Mouse (Mus musculus): Measurements from ENCODE around the gene Tmod4. TPM values are rescaled to one million over a fixed set of nuclear protein-coding genes. Genes with fewer than 3 reads are reported as not detected.

Gene Tmod4
- polyA plus RNA-seq, 1 experiment = 2.5 TPM

- Histone ChIP-seq H3K4me3 (no peak overlapping the region), H3K27me3 (ENCODE audit: control insufficient read depth, insufficient read depth, insufficient read length) (no peaks in the 10 kb centered on the region), H3K36me3 (ENCODE audit: control insufficient read depth, insufficient read depth) (no peaks in the 10 kb centered on the region), H3K4me2 (ENCODE audit: low read depth) (no peak overlapping the region), H3ac (ENCODE audit: control insufficient read depth, insufficient read length) (no peak overlapping the region), H3K79me2 (ENCODE audit: control insufficient read depth, insufficient read depth) (no peaks in the 10 kb centered on the region)
- TF ChIP-seq MAX (IDR thresholded peaks at IDR 0.05; ENCODE audit: low read depth) = no peak
- TF ChIP-seq CEBPB (IDR thresholded peaks at IDR 0.05; ENCODE audit: insufficient read depth, poor library complexity, severe bottlenecking) = no peak
- TF ChIP-seq MYOG (IDR thresholded peaks at IDR 0.05; ENCODE audit: control insufficient read depth in 1 of 3, insufficient read depth in 1 of 3, insufficient read length in 2 of 3, low read depth in 2 of 3) = no peak
- no peak for TF ChIP-seq POLR2A (IDR thresholded peaks at IDR 0.05; ENCODE audit: insufficient read length, low read depth)
- no peak for TF ChIP-seq USF1 (IDR thresholded peaks at IDR 0.05; ENCODE audit: low read depth)
- no peak for TF ChIP-seq TCF12 (IDR thresholded peaks at IDR 0.05; ENCODE audit: insufficient read depth, poor library complexity, severe bottlenecking)
- no peak for TF ChIP-seq MYOD1 (IDR thresholded peaks at IDR 0.05; ENCODE audit: control insufficient read depth in 1 of 3, insufficient read length in 2 of 3, low read depth in 2 of 3)
- TF ChIP-seq E2F4 (IDR thresholded peaks at IDR 0.05; ENCODE audit: insufficient read depth) = no peak
- TF ChIP-seq TCF3 (IDR thresholded peaks at IDR 0.05; ENCODE audit: insufficient read length, low read depth) = no peak
- TF ChIP-seq SRF (IDR thresholded peaks at IDR 0.05; ENCODE audit: control insufficient read depth, insufficient read length, low read depth) = no peak
- TF ChIP-seq POLR2AphosphoS2 (IDR thresholded peaks at IDR 0.05; ENCODE audit: insufficient read length, low read depth) = no peak
These were observed 45.7 kb downstream of the Tmod4 start for GRCm38 (mm10) chr3:95169996-95170395.

DNA sequence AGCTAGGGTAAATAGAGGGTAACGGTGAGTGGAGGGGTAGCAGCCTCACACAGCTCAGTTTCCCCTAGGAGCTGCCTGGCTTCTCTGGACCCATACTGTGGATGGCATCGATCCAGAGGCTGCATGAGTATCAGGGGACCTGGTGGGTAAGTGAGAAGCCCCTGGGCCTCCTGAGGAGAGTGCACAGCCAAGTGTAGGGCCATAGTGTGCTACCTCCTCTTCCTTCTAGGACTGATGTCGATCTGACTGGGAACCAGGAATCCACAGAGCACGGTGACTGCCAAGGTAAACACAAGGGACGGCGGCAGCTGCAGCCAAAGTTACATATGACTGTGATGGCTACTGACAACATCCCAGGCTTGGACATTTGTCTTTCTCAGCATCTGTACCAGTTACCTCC lies 46.8 kb downstream of the Tmod4 start:
- no peaks in the 10 kb centered on the region for H3K27me3 ChIP-seq (ENCODE audit: control insufficient read depth, insufficient read depth, insufficient read length)
- TF ChIP-seq CEBPB (IDR thresholded peaks at IDR 0.05; ENCODE audit: insufficient read depth, poor library complexity, severe bottlenecking) (no peak), MYOG (IDR thresholded peaks at IDR 0.05; ENCODE audit: control insufficient read depth in 1 of 3, insufficient read depth in 1 of 3, insufficient read length in 2 of 3, low read depth in 2 of 3) (no peak), TCF12 (IDR thresholded peaks at IDR 0.05; ENCODE audit: insufficient read depth, poor library complexity, severe bottlenecking) (no peak), MAX (IDR thresholded peaks at IDR 0.05; ENCODE audit: low read depth) (no peak), POLR2AphosphoS2 (IDR thresholded peaks at IDR 0.05; ENCODE audit: insufficient read length, low read depth) (no peak), USF1 (IDR thresholded peaks at IDR 0.05; ENCODE audit: low read depth) (no peak), SRF (IDR thresholded peaks at IDR 0.05; ENCODE audit: control insufficient read depth, insufficient read length, low read depth) (no peak), POLR2A (IDR thresholded peaks at IDR 0.05; ENCODE audit: insufficient read length, low read depth) (no peak), TCF3 (IDR thresholded peaks at IDR 0.05; ENCODE audit: insufficient read length, low read depth) (no peak), REST (IDR thresholded peaks at IDR 0.05; ENCODE audit: insufficient read depth, insufficient read length) (no peak), MYOD1 (IDR thresholded peaks at IDR 0.05; ENCODE audit: control insufficient read depth in 1 of 3, insufficient read length in 2 of 3, low read depth in 2 of 3) (no peak), E2F4 (IDR thresholded peaks at IDR 0.05; ENCODE audit: insufficient read depth) (no peak)
- H3K36me3 ChIP-seq (ENCODE audit: control insufficient read depth, insufficient read depth) = no peaks in the 10 kb centered on the region

GRCm38 (mm10) chr3:95172526-95173255 lies 48.4 kb downstream of the Tmod4 start:
- Histone ChIP-seq H3ac (ENCODE audit: control insufficient read depth, insufficient read length) (no peak overlapping the region), H3K27me3 (ENCODE audit: control insufficient read depth, insufficient read depth, insufficient read length) (no peaks in the 10 kb centered on the region), H3K36me3 (ENCODE audit: control insufficient read depth, insufficient read depth) (no peaks in the 10 kb centered on the region), H3K79me2 (ENCODE audit: control insufficient read depth, insufficient read depth) (no peaks in the 10 kb centered on the region), H3K4me2 (ENCODE audit: low read depth) (no peak overlapping the region), H3K4me3 (no peak overlapping the region)
- TF ChIP-seq USF1 (IDR thresholded peaks at IDR 0.05; ENCODE audit: low read depth) (no peak), SRF (IDR thresholded peaks at IDR 0.05; ENCODE audit: control insufficient read depth, insufficient read length, low read depth) (no peak), POLR2AphosphoS2 (IDR thresholded peaks at IDR 0.05; ENCODE audit: insufficient read length, low read depth) (no peak), POLR2A (IDR thresholded peaks at IDR 0.05; ENCODE audit: insufficient read length, low read depth) (no peak), REST (IDR thresholded peaks at IDR 0.05; ENCODE audit: insufficient read depth, insufficient read length) (no peak), MYOD1 (IDR thresholded peaks at IDR 0.05; ENCODE audit: control insufficient read depth in 1 of 3, insufficient read length in 2 of 3, low read depth in 2 of 3) (no peak), MAX (IDR thresholded peaks at IDR 0.05; ENCODE audit: low read depth) (no peak), TCF3 (IDR thresholded peaks at IDR 0.05; ENCODE audit: insufficient read length, low read depth) (no peak), TCF12 (IDR thresholded peaks at IDR 0.05; ENCODE audit: insufficient read depth, poor library complexity, severe bottlenecking) (no peak), E2F4 (IDR thresholded peaks at IDR 0.05; ENCODE audit: insufficient read depth) (no peak), MYOG (IDR thresholded peaks at IDR 0.05; ENCODE audit: control insufficient read depth in 1 of 3, insufficient read depth in 1 of 3, insufficient read length in 2 of 3, low read depth in 2 of 3) (no peak), CEBPB (IDR thresholded peaks at IDR 0.05; ENCODE audit: insufficient read depth, poor library complexity, severe bottlenecking) (no peak)

More for the DNA sequence above, 46.8 kb downstream of the Tmod4 start:
- Histone ChIP-seq H3K4me3 (no peak overlapping the region), H3ac (ENCODE audit: control insufficient read depth, insufficient read length) (no peak overlapping the region), H3K79me2 (ENCODE audit: control insufficient read depth, insufficient read depth) (no peaks in the 10 kb centered on the region), H3K4me2 (ENCODE audit: low read depth) (no peak overlapping the region)

DNA sequence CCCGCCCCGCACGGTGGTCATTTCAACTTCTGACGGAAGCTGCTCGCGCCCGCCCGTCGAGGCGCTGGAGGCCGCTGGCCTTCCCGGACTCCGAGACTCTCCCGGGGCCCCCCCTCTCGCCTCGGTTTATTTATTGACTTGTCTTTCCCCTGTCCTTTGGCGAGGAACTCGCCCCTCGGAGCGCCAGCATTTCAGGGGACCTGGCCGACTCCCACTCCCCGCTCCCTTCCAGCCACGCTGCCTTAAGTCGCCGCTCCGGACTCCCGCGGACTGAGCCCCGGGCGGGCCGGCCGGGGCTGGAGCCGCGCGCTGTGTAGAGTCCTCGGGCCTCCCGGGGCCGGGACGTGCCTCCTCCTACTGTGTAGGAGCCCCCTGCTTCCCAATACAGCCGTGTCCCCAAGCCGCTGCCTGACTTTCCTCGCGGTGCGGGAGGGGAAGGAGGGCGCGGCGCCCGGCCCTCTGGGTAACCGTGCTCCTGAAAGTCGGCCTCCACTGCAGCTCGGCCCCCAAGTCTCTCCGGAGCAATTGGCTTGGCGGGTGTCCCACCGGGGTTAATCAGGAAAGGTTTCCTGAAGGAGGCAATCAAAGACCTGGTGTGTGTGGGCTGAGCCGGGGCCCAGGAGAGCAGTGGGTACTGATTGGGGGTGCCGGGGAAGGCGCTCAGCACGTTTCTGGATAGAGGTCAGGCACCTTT lies 49.1 kb downstream of the Tmod4 start:
- no peak overlapping the region for H3K4me3 ChIP-seq
- no peak overlapping the region for H3K4me2 ChIP-seq (ENCODE audit: low read depth)
- no peaks in the 10 kb centered on the region for H3K36me3 ChIP-seq (ENCODE audit: control insufficient read depth, insufficient read depth)
- H3K27me3 ChIP-seq (ENCODE audit: control insufficient read depth, insufficient read depth, insufficient read length) = no peaks in the 10 kb centered on the region
- H3K79me2 ChIP-seq (ENCODE audit: control insufficient read depth, insufficient read depth) = no peaks in the 10 kb centered on the region
- no peak overlapping the region for H3ac ChIP-seq (ENCODE audit: control insufficient read depth, insufficient read length)
- no peak for TF ChIP-seq MAX (IDR thresholded peaks at IDR 0.05; ENCODE audit: low read depth)
- TF ChIP-seq MYOD1 (IDR thresholded peaks at IDR 0.05; ENCODE audit: control insufficient read depth in 1 of 3, insufficient read length in 2 of 3, low read depth in 2 of 3) = no peak
- TF ChIP-seq POLR2A (IDR thresholded peaks at IDR 0.05; ENCODE audit: insufficient read length, low read depth) = no peak
- TF ChIP-seq E2F4 (IDR thresholded peaks at IDR 0.05; ENCODE audit: insufficient read depth) = no peak
- no peak for TF ChIP-seq REST (IDR thresholded peaks at IDR 0.05; ENCODE audit: insufficient read depth, insufficient read length)
- TF ChIP-seq TCF12 (IDR thresholded peaks at IDR 0.05; ENCODE audit: insufficient read depth, poor library complexity, severe bottlenecking) = no peak
- TF ChIP-seq SRF (IDR thresholded peaks at IDR 0.05; ENCODE audit: control insufficient read depth, insufficient read length, low read depth) = no peak
- TF ChIP-seq POLR2AphosphoS2 (IDR thresholded peaks at IDR 0.05; ENCODE audit: insufficient read length, low read depth) = no peak
- TF ChIP-seq MYOG (IDR thresholded peaks at IDR 0.05; ENCODE audit: control insufficient read depth in 1 of 3, insufficient read depth in 1 of 3, insufficient read length in 2 of 3, low read depth in 2 of 3) = no peak
- no peak for TF ChIP-seq CEBPB (IDR thresholded peaks at IDR 0.05; ENCODE audit: insufficient read depth, poor library complexity, severe bottlenecking)

Data from myocyte (in vitro differentiated cells).